Mouse (Mus musculus) brain, embryonic 14.5 days (tissue): ENCODE measurements around the gene Rictor.

Experiments used
- CTCF ChIP-seq: fragments of 200-500 bp; IDR thresholded peaks from 2 replicates; pipeline ENCODE4 v1.5.1; 2012; ENCODE audit warnings: inconsistent platforms, mild to moderate bottlenecking, moderate library complexity, borderline replicate concordance; ENCODE audit not compliant: insufficient read depth, insufficient read length; ENCODE audit errors: extremely low read depth
- POLR2A ChIP-seq: fragments of 200-500 bp; IDR thresholded peaks from 2 replicates; pipeline ENCODE4 v1.6.1; 2012; ENCODE audit warnings: mild to moderate bottlenecking, inconsistent platforms, borderline replicate concordance; ENCODE audit not compliant: poor library complexity, insufficient read depth, insufficient read length, severe bottlenecking; ENCODE audit errors: extremely low read depth

- TF ChIP-seq CTCF, result no peak
- TF ChIP-seq POLR2A, result peak; percentile 81; the same call in 1 of the 2 replicates
Measured at GRCm38 (mm10) chr15:6707936-6708525, at the start of gene Rictor.
